Mouse (Mus musculus) neural tube, embryonic 14.5 days (tissue): ENCODE data around the gene Mcm5. TPM values are rescaled to one million over a fixed set of nuclear protein-coding genes. Genes with fewer than 3 reads are reported as not detected.
A peak's percentile ranks its signal among the peaks of the same experiment; 100 is the strongest.

Experiments used
- ATAC-seq: fragments of 200-750 bp; cut with Nextera tagmentation; 2 replicates; pipeline ENCODE4 v1.8.0; 2017; ENCODE audit warnings: low read depth, mild to moderate bottlenecking, moderate TSS enrichment, moderate library complexity
- H3K27ac ChIP-seq: fragments of 300-500 bp; sonication (generic); 2 replicates; pipeline ENCODE4 v1.5.1; 2014; ENCODE audit warnings: low read depth, mild to moderate bottlenecking, control low read depth, low read length, moderate library complexity, mixed read lengths
- H3K27me3 ChIP-seq: fragments of 300-500 bp; sonication (generic); 2 replicates; pipeline ENCODE4 v1.6.1; 2014; ENCODE audit warnings: low read length; ENCODE audit not compliant: control insufficient read depth, insufficient read depth
- H3K36me3 ChIP-seq: fragments of 300-500 bp; sonication (generic); 2 replicates; pipeline ENCODE4 v1.6.1; 2014; ENCODE audit warnings: low read length, mixed read lengths; ENCODE audit not compliant: control insufficient read depth, insufficient read depth
- H3K4me1 ChIP-seq: fragments of 300-500 bp; sonication (generic); 2 replicates; pipeline ENCODE4 v1.6.1; 2014; ENCODE audit warnings: low read length; ENCODE audit not compliant: control insufficient read depth, insufficient read depth
- H3K4me2 ChIP-seq: fragments of 300-500 bp; sonication (generic); 2 replicates; pipeline ENCODE4 v1.6.1; 2014; ENCODE audit warnings: mild to moderate bottlenecking, low read depth, low read length, control low read depth
- H3K4me3 ChIP-seq: fragments of 300-500 bp; sonication (generic); 2 replicates; pipeline ENCODE4 v1.5.1; 2014; ENCODE audit warnings: low read depth, low read length, control low read depth, mixed read lengths
- H3K9ac ChIP-seq: fragments of 300-500 bp; sonication (generic); replicated peaks from 2 replicates; pipeline ENCODE4 v1.6.1; 2014; ENCODE audit warnings: low read depth, mild to moderate bottlenecking, control low read depth, low read length, mixed read lengths
- H3K9me3 ChIP-seq: fragments of 300-500 bp; sonication (generic); 2 replicates; pipeline ENCODE4 v1.6.1; 2016; ENCODE audit warnings: low read length; ENCODE audit not compliant: control insufficient read depth
- WGBS: fragments of 180-500 bp; shearing (Covaris S2); extraction: QIAGEN DNeasy Blood & Tissue Kit; methylation state at CpG from one replicate; pipeline ENCODE4 v1.1.7; 2014; 5-methylcytosine and 5-hydroxymethylcytosine counted together
- polyA plus RNA-seq: library from polyadenylated mRNA; unstranded; fragments of >200 nt; fragmentation: Nextera tagmentation; extraction: Ambion mirVana; gene quantifications from 2 replicates; pipeline ENCODE4 v1.2.1, GENCODE M21; 2014

Gene Mcm5
- polyA plus RNA-seq, 1 experiment from 2014 or later: 21.5 TPM

- no peak overlapping the region for H3K4me2 ChIP-seq
- ATAC-seq: no peak
- H3K4me1 ChIP-seq: no peaks in the 10 kb centered on the region
- 96% methylated on average over 2 of the region's 2 CpGs for WGBS
- no peak overlapping the region for H3K4me3 ChIP-seq
- no peaks in the 10 kb centered on the region for H3K9me3 ChIP-seq
- no peak overlapping the region for H3K9ac ChIP-seq
- no peaks in the 10 kb centered on the region for H3K27me3 ChIP-seq
- H3K36me3 ChIP-seq: peaks cover 21% of the 10 kb centered on the region
- no peak overlapping the region for H3K27ac ChIP-seq
Observed at GRCm38 (mm10) chr8:75119287-75119686, 9.9 kb downstream of the Mcm5 start.

- Histone ChIP-seq H3K9ac (no peak overlapping the region), H3K36me3 (peaks cover 20% of the 10 kb centered on the region)
- 96% methylated on average over 2 of the region's 2 CpGs for WGBS
Observed at GRCm38 (mm10) chr8:75119747-75120146, 10.4 kb downstream of the Mcm5 start.

GRCm38 (mm10) chr8:75127406-75127805 lies 18.0 kb downstream of the Mcm5 start:
- H3K4me2 ChIP-seq: no peak overlapping the region
- no peak for ATAC-seq
- H3K4me3 ChIP-seq: no peak overlapping the region
- H3K27ac ChIP-seq: no peak overlapping the region
- H3K4me1 ChIP-seq: no peaks in the 10 kb centered on the region
- H3K36me3 ChIP-seq: peaks cover 9% of the 10 kb centered on the region
- WGBS: 25% methylated on average over 1 of the region's 1 CpGs
- no peaks in the 10 kb centered on the region for H3K27me3 ChIP-seq
- no peak overlapping the region for H3K9ac ChIP-seq
- no peaks in the 10 kb centered on the region for H3K9me3 ChIP-seq

More at GRCm38 (mm10) chr8:75119747-75120146, 10.4 kb downstream of the Mcm5 start:
- no peaks in the 10 kb centered on the region for H3K9me3 ChIP-seq
- no peak for ATAC-seq
- no peak overlapping the region for H3K27ac ChIP-seq
- no peaks in the 10 kb centered on the region for H3K27me3 ChIP-seq
- no peak overlapping the region for H3K4me2 ChIP-seq
- H3K4me3 ChIP-seq: no peak overlapping the region
- H3K4me1 ChIP-seq: no peaks in the 10 kb centered on the region

GRCm38 (mm10) chr8:75132485-75132884 lies 23.1 kb downstream of the Mcm5 start:
- H3K9me3 ChIP-seq: no peaks in the 10 kb centered on the region
- H3K27me3 ChIP-seq: no peaks in the 10 kb centered on the region
- WGBS: 18% methylated on average over 3 of the region's 3 CpGs
- no peak overlapping the region for H3K27ac ChIP-seq
- no peak for ATAC-seq
- H3K4me2 ChIP-seq: no peak overlapping the region
- H3K4me3 ChIP-seq: no peak overlapping the region
- no peak overlapping the region for H3K9ac ChIP-seq
- no peaks in the 10 kb centered on the region for H3K4me1 ChIP-seq
- H3K36me3 ChIP-seq: peaks cover under 1% of the 10 kb centered on the region; the same call in 1 of the 2 replicates

- no peak overlapping the region for H3K4me3 ChIP-seq
- H3K9me3 ChIP-seq: no peaks in the 10 kb centered on the region
- no peak overlapping the region for H3K9ac ChIP-seq
- H3K4me2 ChIP-seq: no peak overlapping the region
- H3K27ac ChIP-seq: no peak overlapping the region
- WGBS: 65% methylated on average over 2 of the region's 2 CpGs
- no peaks in the 10 kb centered on the region for H3K27me3 ChIP-seq
- no peak for ATAC-seq
- no peaks in the 10 kb centered on the region for H3K4me1 ChIP-seq
- H3K36me3 ChIP-seq: no peaks in the 10 kb centered on the region
Observed at GRCm38 (mm10) chr8:75133399-75133798, 24.0 kb downstream of the Mcm5 start.

- no peaks in the 10 kb centered on the region for H3K27me3 ChIP-seq
- no peak overlapping the region for H3K4me2 ChIP-seq
- no peak for ATAC-seq
- WGBS: 44% methylated on average over 2 of the region's 2 CpGs
- no peaks in the 10 kb centered on the region for H3K36me3 ChIP-seq
- H3K4me1 ChIP-seq: no peaks in the 10 kb centered on the region
- no peak overlapping the region for H3K4me3 ChIP-seq
- no peak overlapping the region for H3K27ac ChIP-seq
- H3K9ac ChIP-seq: no peak overlapping the region
- H3K9me3 ChIP-seq: no peaks in the 10 kb centered on the region
Observed at GRCm38 (mm10) chr8:75134603-75135391, 25.4 kb downstream of the Mcm5 start.

DNA sequence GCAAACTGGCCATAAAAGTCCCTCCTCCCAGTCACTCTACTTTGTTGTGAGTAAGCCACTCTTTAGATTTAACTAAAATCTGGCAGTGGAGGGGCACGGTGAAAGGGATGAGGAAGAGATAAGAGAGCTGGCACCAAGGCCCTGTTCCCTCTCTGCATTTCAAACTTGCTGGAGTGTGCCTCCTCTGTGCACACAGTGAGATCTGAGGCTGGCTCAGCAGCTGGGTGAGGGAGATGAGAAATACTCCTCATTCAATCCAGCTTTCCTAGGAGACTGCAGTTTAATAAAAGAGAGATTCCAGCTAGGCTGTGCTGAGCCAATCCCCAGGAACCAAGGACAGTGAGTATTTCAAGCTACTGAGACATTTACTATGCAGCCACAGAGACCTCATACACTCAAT lies 26.4 kb downstream of the Mcm5 start:
- Histone ChIP-seq H3K4me2 (no peak overlapping the region), H3K27me3 (no peaks in the 10 kb centered on the region), H3K4me3 (no peak overlapping the region), H3K9ac (no peak overlapping the region), H3K4me1 (no peaks in the 10 kb centered on the region), H3K9me3 (no peaks in the 10 kb centered on the region), H3K27ac (no peak overlapping the region), H3K36me3 (no peaks in the 10 kb centered on the region)
- peak; percentile 72 for ATAC-seq
- WGBS: 25% methylated on average over 1 of the region's 1 CpGs

DNA sequence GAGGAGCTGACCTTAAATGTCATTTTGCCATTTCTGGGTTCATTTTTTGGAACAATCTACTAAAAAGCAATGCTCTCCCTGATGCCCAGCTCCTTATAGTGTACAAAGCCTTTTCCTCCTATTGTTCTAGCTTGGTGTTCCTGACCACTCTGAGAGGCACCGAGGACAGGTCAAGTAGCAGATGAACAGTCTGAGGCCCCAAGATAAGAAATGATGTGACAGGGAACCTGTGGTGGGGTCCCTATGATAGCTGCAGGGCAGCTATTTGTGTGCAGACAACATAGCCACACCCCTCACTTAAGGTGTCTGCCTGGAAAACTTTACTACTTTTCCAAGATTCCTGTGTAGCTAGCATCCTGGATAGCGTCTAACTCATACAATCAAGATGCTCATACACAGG lies 26.9 kb downstream of the Mcm5 start:
- Histone ChIP-seq H3K27ac (no peak overlapping the region), H3K27me3 (no peaks in the 10 kb centered on the region), H3K9ac (no peak overlapping the region), H3K9me3 (no peaks in the 10 kb centered on the region), H3K4me2 (no peak overlapping the region), H3K36me3 (no peaks in the 10 kb centered on the region), H3K4me3 (no peak overlapping the region), H3K4me1 (no peaks in the 10 kb centered on the region)
- ATAC-seq: no peak
- 89% methylated on average over 2 of the region's 2 CpGs for WGBS

GRCm38 (mm10) chr8:75137536-75137935 lies 28.2 kb downstream of the Mcm5 start:
- Histone ChIP-seq H3K4me3 (no peak overlapping the region), H3K9ac (no peak overlapping the region), H3K9me3 (no peaks in the 10 kb centered on the region), H3K27ac (no peak overlapping the region), H3K27me3 (no peaks in the 10 kb centered on the region), H3K4me2 (no peak overlapping the region), H3K36me3 (no peaks in the 10 kb centered on the region), H3K4me1 (no peaks in the 10 kb centered on the region)
- ATAC-seq: no peak
- WGBS: 58% methylated on average over 3 of the region's 3 CpGs
